Mouse (Mus musculus) mouse embryonic stem cell (cell line): ENCODE results near the gene Ndufs7.
"Not testable (repeated sequence)": the region's sequence is repeated elsewhere in the genome, so short reads cannot be mapped to it uniquely, and the experiment has no call there.

ENCODE experiments used
- in situ Hi-C, 2 experiments: fragments of 300-500 bp; cut with MboI; formaldehyde crosslinking; loops; 1 replicate in 1 of 2; 3 replicates in 1 of 2; pipeline ENCODE4 v1.14.3; 2019 to 2020; ENCODE audit warnings: low sequenced_read_pairs in 2 of 2, low pct_unique_long_range_greater_than_20kb in 1 of 2, mixed read lengths in 1 of 2; ENCODE audit not compliant: unreplicated experiment in 1 of 2

Ndufs7 gene

DNA sequence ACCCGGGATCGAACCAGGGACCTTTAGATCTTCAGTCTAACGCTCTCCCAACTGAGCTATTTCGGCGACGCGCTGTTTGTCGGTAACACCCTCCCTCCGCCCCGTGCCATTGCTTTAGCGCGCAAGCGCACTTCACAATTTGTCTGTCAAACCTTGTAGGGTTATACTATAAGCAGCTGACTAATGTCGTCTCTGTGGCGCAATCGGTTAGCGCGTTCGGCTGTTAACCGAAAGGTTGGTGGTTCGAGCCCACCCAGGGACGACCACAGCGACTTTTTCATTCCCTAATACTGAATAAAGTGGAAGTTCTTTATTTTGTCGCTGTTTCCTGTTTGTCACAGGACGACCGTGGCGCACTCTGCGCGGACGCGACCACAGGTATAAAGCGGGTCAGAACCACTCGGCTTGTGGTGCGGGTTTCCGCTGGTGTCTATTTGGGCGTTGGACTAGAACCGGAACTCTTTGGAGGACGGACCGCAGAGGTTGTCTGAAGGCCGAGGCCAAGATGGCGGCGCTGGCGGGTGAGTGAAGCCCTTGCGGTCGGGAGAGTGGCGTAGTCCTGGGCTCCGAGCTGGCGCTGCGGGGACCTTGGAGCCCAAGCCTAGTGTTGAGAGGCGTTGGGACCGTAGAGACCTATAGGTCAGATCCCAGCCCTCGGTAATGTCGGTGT lies at the start of gene Ndufs7:
Gene Ndufs7 (plus strand): TSS at position 151 of the 670 bp plus-strand sequence.
- in situ Hi-C loops: loop anchor here (5.0 kb wide), 1 partner anchor 72 kb away; the partner anchor contains the start of gene Efna2 (in 2 of the 2)

GRCm38 (mm10) chr10:80199440-80200008 lies 49.4 kb upstream of the Ndufs7 start:
- in situ Hi-C loops: loop anchor here in 1 of 2 experiments (25.0 kb wide), 1 partner anchor 163 kb away; the partner anchor contains the start of gene Plk5

GRCm38 (mm10) chr10:80200485-80200884 lies 48.4 kb upstream of the Ndufs7 start:
- in situ Hi-C loops: no loop called here

GRCm38 (mm10) chr10:80204055-80204454 lies 44.9 kb upstream of the Ndufs7 start:
- in situ Hi-C loops: no loop called here

DNA sequence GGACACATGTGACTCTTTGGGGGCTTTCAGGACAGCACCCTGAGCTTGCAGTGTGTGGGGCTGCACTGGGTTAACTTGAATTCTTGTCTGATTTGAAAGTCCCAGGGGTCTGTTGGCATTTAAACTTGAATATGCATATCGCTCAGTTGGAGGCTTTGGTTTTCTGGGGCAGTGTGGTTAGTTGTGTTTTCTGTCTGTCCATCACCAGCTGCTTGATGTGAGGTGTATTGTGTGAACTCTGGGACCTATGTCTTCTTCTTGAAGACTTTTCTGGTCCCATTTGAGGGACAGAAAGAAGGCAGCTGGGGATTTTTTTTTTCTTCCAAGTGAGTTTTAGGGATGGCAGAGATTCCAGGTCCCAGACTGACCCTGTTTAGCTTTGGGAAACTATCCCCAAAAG lies 41.7 kb upstream of the Ndufs7 start:
- in situ Hi-C loops: no loop called here

- in situ Hi-C loops: no loop called here
Observed at GRCm38 (mm10) chr10:80207676-80208075, 41.2 kb upstream of the Ndufs7 start.

DNA sequence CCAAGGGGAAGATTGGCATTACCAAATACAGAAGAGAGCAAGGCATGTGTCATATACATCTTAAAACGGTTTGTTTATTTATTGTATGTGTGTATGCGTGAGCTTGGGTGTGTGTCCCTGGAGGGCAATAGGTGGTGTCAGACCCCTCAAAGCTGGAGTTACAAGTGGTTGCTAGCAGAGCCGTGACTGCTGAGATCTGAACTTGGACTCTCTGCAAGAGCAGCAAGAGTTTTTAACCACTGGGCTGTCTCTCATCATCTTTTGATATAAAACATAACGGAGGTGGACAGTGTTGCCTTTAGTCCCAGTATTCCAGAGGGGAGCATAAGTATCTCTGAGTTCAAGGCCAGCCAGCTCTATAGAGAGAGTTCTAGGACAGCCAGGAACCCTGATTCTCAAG lies 40.7 kb upstream of the Ndufs7 start:
- in situ Hi-C loops: no loop called here

- in situ Hi-C loops: no loop called here
Observed at GRCm38 (mm10) chr10:80208841-80209371, 40.0 kb upstream of the Ndufs7 start.

DNA sequence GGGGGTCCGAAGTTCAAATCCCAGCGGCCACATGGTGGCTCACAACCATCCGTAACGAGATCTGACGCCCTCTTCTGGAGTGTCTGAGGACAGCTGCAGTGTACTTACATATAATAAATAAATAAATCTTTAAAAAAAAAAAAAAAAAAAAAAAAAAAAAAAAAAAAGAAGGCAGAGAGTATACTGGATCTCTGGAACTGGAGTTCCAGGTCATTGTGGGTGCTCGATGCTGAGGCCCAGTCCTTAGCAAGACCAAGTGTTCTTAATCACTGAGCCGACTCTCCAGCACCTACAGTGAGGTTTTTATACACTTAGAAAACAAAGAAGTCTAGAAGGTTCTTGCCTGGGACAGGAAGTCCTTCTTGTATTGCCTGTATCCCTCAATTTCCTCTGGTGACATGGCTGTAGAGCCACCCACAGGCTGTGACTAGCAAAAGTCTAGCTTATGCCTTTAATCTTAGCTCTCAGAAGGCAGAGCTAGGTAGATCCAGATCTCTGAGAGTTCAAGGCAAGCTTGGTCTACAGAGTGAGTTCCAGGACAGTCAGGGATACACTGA lies 37.3 kb upstream of the Ndufs7 start:
- in situ Hi-C loops: not testable (repeated sequence)

GRCm38 (mm10) chr10:80215048-80215772 lies 33.7 kb upstream of the Ndufs7 start:
- in situ Hi-C loops: no loop called here

DNA sequence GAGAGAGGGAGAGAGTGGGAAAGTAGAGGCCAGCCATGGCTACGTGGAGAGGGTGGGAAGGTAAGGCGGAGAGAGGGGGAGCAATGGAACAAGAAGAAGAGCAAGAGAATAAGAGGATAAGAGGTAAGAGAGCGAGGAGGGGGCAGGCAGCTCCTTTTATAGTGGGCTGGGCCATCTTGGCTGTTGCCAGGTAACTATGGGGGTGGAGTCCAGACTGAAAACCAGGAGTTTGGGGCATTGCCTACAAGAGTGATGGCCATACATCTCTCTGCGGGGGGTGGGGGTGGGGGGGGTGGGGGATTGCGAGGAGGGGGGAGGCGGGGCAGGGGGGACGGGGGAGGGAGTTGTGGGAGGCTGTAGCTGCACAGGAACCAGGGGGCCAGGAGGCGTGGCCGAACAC lies 28.2 kb upstream of the Ndufs7 start:
- in situ Hi-C loops: no loop called here

DNA sequence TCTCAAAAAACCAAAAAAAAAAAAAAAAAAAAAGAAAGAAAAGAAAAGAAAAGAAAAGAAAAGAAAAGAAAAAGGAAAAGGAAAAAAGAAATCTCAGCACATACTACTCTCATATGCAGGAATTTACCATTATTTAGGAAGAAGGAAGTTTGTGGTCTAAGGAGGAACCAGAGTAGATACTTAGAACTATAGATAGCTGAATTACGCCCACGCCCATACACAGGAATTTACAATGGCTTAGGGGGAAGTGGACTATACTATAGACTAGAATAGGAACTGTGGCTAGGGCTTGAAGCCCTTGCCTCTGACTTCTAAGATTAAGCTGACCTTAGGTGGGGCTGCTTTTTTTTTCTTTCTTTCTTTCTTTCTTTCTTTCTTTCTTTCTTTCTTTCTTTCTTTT lies 25.8 kb upstream of the Ndufs7 start:
- in situ Hi-C loops: not testable (repeated sequence)

GRCm38 (mm10) chr10:80226071-80226415 lies 22.9 kb upstream of the Ndufs7 start:
- in situ Hi-C loops: no loop called here

- in situ Hi-C loops: no loop called here
Observed at GRCm38 (mm10) chr10:80226416-80227165, 22.3 kb upstream of the Ndufs7 start, which contains the start of gene Mum1. Mum1 (plus strand) TSS chr10:80226434.

DNA sequence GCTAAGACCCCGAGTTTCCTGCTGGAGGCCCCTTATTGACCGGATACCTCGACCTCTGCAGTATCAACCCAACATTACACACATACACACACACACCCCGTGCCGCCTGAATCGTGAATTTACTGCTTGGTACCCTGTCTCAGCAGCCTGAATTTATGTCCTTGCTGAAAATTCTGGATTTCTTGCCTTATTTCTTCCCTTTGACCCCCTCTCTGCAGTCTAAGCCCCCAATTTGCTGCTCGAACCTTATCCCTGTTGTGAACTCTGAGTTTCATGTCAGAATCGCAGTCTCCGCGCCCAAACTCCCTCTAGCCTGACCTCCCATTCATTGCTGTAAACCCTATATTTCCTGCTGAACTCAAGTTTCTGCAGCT lies 21.8 kb upstream of the Ndufs7 start:
- in situ Hi-C loops: no loop called here

- in situ Hi-C loops: no loop called here
Observed at GRCm38 (mm10) chr10:80227877-80228775, 20.8 kb upstream of the Ndufs7 start.

DNA sequence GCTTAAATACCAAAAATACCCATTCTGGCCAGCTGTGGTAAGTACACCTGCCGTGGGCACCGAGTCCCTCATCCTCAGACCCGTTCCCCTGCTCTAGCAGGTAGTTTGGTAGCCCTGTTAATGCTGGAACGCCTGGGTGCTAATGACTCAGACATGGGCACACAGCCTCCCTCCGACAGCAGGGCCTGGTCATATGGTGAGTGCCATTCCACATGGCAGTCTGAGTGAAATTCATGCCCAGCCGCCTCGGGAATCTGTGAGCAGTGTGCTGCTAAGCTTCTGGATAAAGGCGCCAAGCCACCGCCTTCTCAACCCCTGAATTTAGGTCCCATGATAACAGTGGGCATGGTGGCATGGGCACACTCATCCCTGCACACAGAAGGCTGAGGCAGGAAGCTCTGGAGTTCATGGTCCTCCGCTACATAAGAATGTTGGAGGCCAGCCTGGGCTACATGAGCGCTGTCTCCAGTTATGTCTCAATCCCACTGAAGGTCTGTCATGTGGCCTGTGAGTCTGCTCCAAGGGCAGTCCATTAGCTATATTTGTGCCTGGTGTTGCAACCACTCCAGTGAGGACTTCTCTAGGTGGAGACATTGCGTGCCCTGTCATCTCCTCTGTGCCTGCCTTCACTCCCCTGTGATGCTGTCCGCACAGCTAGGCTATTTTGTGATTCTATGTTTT lies 12.6 kb upstream of the Ndufs7 start:
- in situ Hi-C loops: no loop called here
